Mouse (Mus musculus) right cerebral cortex, adult 2 months (tissue): ENCODE results near the gene Tmbim4.

Experiments
- DNase-seq, 2 experiments: peaks; one replicate each; pipeline ENCODE4 v3.0.0; 2021 to 2022; ENCODE audit warnings: low spot score in 2 of 2

Tmbim4 gene

GRCm38 (mm10) chr10:120201131-120201921 is at the start of gene Tmbim4:
Gene Tmbim4 (plus strand): TSS chr10:120201590.
- DNase-seq: peak in 1 of 2 experiments; percentile 7

DNA sequence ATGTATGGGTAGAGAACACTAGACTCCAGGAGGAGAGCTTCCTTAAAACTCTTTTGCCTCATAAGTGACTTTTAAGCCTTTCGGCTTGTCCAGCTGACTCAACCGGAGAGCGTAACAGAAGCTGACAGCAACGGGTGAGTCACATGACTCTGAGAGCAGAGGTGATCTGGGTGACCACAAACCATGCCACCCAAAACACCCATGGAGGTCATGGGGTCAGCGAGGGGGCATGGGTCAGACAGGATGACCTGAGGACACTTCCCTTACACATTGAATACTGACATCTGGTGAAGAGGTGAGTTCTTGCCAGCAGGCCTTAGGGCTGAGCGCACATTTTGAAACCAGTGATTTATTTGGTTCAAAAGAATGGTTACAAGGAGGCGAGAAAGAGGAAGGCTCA is 49.7 kb upstream of the Tmbim4 start:
- no peak for DNase-seq

DNA sequence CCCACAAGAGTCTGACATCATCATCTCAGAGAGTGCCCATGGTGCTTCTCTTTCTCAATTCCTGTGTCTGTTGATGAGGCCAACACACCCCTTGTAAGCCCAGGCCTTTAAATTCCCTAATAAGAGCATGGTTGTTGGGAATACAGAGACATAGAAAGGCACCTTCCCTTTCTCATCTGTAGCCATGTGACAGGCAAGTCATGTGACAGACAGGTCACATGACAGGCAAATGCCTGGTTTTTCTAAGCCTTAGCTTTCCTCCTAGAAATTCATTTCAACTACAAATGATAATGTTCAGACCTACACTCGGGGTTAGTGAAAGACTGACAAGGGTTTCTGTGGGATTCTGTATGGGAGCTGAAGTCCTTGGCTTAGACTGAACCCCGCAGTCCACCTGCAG is 47.5 kb upstream of the Tmbim4 start:
- no peak for DNase-seq

DNA sequence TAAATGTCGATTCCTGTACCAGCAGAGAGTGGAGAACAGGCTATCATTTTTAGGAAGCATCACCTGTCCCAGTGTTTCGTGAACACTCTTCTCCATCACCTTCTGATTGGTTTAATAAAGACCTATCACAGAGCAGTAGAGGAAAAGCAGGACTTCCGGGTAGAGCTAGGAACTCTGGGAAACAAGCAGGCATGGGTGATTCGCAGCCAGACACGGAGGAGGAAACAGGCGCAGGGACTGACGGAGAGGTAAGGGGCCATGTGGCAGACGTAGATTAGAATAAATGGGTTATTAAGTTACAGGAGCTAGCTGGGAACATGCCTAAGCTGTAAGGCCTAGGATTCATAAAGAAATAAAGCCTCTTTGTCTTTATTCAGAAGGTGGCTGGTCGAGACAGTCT is 40.9 kb upstream of the Tmbim4 start:
- no peak for DNase-seq

- no peak for DNase-seq
Observed at GRCm38 (mm10) chr10:120162840-120163239, 38.5 kb upstream of the Tmbim4 start.

GRCm38 (mm10) chr10:120163490-120163889 is 37.9 kb upstream of the Tmbim4 start:
- no peak for DNase-seq

GRCm38 (mm10) chr10:120164931-120165792 is 36.2 kb upstream of the Tmbim4 start:
- peak in 1 of 2 experiments; percentile 15 for DNase-seq

DNA sequence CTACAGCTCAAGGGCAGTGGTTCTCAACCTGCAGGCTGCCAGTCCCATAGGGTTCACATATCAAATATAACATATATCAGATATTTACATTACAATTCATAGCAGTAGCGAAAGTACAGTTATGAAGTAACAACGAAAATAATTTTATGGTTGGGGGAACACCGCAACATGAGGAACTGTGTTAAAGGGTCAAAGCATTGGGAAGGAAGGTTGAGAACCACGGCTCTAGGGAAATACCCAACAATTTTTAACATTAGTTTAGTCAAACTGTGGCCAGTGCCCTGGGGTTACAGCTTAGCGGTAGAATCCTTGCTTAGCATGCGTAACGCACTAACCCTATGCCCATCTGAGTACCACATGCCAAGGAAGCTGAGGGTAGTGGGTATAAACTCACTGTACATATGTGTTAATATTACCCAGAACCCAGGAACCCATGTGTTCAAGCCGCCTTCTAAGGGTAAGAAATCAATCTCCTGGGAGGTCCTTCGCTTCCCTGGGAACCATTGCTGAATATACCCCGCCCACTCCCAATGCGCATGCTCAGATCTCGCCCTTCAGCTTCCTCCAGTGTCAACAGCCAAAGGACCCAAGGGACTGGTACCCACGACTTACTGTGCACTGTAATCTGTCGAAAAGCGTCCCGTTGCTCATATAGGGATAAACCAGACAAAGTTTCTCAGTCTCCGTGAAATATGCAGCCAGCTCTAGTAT is 35.4 kb upstream of the Tmbim4 start:
- no peak for DNase-seq

DNA sequence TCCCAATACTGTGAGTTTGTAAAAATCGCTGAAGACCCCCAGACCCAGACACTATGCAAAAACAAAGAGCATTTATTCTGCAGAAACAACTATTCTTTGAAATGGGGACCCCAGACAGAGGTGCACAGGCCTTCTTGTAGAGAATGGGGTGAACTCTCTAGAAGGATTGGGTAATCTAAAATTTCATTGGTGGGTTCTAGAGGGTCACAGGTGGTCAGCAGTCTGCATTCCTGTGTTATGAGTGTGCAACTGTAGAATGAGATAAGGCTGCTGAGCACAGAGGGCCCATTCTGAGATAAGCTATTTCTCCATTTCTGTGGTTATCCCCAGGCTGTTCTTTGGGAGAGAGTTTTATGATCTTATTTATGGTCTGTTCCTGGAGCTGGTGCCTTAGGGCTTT is 33.3 kb upstream of the Tmbim4 start:
- DNase-seq: no peak

DNA sequence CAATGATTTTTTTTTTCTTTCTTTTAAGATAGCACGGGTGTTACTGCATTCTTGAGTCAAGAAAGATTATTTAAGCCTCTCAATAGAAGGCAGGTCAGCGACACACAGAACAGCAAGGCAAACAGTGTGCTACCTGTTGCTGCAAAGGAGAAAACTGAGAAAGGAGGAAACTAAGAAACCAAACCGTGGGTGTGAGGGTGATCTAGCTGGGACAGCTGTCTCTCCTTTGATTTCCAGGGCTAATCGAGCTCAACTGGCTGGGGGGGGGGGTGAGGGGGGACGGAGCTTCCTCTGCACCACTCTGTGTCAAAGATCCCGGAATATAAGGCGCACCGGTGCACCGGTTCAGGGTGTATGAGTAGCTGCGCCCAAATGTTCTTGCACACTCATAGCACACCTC is 32.3 kb upstream of the Tmbim4 start:
- no peak for DNase-seq

GRCm38 (mm10) chr10:120169841-120170240 is 31.5 kb upstream of the Tmbim4 start:
- DNase-seq: no peak

DNA sequence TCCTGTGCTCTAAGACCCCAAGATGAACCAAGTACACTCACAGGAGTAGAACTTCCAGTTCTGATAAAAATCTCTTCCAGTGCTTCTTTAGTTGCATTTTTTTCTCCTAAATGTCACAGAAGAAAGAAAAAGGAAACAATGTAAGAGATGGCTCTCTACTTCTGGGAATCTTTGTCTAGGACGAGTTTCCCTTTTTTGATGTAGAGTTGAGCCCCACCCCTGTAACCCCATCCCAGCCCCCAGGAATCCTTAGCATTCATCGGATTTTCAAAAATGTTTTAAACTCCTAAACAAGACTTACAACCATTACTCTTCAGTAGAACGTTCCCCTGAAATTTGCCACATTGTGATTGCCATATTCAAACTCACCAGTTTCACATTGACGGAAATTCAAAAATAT is 31.1 kb upstream of the Tmbim4 start:
- no peak for DNase-seq

- no peak for DNase-seq
Observed at GRCm38 (mm10) chr10:120171340-120171739, 30.1 kb upstream of the Tmbim4 start.

DNA sequence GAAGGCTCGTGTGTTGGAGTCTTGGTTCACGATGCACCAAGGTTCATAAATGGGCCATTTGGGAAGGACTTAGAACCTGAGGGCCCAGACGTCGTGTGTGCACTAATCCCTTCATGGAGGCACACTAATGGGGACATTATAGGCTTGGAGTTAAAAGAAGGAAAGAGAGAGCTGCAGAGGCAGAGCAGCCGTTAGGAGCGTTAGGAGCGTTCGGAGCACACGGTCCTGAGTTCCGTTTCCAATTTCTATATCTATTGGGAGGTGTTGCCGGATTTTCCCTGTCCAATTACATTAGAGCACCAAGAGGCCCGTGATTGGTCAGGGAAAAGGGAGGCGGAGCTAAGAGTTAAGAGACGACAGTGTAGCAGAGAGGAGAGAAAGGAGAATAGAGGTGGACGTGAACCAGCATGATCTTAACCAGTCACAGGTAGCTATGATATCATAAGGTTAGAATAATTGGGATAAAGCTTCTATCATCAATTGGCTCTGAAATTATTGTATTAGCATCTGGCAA is 27.1 kb upstream of the Tmbim4 start:
- no peak for DNase-seq

- DNase-seq: peak; percentile 10 to 11
Observed at GRCm38 (mm10) chr10:120182887-120183286, 18.5 kb upstream of the Tmbim4 start.

DNA sequence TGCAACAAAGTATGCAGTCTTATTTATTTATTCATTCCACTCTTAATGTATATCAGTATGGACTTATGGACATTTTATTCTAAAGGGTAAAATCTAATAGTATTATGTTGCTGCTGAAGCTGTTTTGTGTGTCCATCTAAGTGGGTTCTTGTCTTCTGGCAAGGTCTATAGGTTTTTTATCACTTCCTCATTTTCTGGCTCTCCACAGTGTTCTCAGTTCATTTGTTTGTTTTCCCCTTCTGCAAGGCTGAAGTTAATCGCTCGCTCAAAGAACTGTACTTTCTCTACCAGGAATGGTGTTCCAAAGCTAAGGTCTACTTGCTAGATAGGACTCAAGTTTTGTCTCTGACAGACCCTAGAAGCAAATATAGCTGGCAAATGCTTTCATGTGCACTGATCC is 18.0 kb upstream of the Tmbim4 start:
- no peak for DNase-seq

DNA sequence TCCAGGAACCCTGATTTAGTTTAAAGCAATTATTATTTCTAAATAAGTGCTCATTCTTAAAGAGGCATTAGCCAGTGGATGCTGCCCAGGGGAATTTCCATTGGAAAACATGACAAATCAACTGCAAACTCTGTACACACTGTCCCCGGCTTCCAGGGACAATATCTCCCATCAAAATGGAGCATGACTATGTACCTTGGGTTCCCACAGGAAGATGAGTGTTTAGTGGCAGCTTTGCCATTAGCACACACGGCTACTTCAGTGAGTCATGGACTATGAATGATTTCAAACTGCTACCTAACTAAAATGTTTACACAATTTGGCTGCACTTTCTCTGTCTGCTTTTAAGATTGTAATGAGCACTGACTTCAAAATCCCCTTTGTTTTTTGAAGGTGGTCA is 12.9 kb upstream of the Tmbim4 start:
- no peak for DNase-seq

DNA sequence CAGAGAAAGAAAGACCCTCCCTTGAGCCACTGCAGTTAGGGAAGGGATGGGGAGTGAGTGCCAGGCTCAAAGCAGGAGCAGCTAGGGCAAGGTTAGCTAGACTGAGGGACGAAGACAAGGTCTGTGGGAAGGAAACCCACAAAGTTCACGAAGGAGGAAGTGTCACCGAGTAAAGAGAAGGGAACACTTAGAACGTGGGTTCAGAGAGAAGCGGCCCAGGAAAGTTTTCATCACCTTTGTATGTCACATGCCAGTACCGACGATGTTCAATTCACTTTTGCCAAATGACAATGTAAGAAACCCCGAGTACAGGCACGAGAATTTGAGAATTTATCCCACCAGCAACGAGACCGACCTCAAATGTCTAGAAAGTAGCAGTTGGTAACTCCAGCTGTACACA is 12.1 kb upstream of the Tmbim4 start:
- no peak for DNase-seq

DNA sequence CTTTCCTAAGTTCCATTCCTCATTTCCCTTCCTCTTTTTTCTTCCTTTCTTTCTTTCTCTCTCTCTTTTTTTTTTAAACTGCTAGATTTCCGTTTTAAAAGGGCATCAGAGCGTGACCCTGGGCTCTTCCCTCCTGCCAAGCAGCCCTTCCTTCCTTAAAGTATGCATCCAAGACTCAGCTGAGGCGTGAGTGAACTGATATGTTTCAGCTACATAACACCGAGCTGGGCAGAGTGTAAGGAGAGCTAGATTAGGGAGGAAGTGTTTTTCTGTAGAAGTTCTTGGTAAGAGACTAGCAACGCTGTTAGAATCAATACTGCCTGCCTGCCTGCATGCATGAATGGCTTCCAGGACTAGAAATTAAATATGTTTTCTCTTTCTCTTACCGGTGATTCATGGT is 11.6 kb upstream of the Tmbim4 start:
- no peak for DNase-seq

GRCm38 (mm10) chr10:120191165-120191564 is 10.2 kb upstream of the Tmbim4 start:
- DNase-seq: no peak

DNA sequence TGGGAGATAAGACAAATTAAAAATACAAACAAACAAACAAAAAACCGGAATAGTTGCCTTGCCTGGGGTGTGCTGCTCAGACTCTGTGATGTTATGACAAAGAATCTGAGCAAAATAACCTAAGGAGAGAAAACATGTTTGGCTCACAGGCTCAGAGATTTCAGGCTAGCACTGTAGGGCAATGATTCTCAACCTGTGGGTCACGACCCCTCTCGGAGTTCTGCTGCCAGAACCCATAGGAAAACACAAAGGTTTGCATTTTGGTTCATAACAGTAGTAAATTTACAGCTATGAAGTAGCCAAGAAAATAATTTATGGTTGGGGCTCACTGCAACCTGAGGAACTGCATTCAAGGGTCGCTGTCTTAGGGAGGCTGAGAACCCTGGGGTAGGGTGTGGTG is 9.1 kb upstream of the Tmbim4 start:
- no peak for DNase-seq

GRCm38 (mm10) chr10:120193255-120193654 is 8.1 kb upstream of the Tmbim4 start:
- no peak for DNase-seq
